ENCODE assay signal across 9 mouse cellular contexts in genomic region chr2:131812480-131813137, GRCm38 (mm10). TPM values are rescaled to one million over a fixed set of nuclear protein-coding genes. Genes with fewer than 3 reads are reported as not detected.
DNase-seq lines count a peak whose midpoint lies in the region; ATAC-seq and TF ChIP-seq lines count a peak whose summit lies in the region.
"Had no signal": no experiment of that assay in that cellular context is flagged by ENCODE, and none has a peak within 500 bp of the region (broad histone marks: within the 10 kb centered on the region; RNA-seq: fewer than 3 reads in every experiment).

No protein-coding gene starts in this region.

- WGBS in limb, embryonic 11.5 days, result 19% methylated on average over 23 of the region's 23 CpGs
- 19% methylated on average over 23 of the region's 23 CpGs for WGBS in midbrain, postnatal 0 days
- 19% methylated on average over 23 of the region's 23 CpGs for WGBS in stomach, postnatal 0 days

- H3K4me1 ChIP-seq in limb, embryonic 11.5 days (ENCODE audit: control insufficient read depth, insufficient read depth, low read length), result 0 out of 2 replicates have a peak, but pooled peaks cover 4% of the 10 kb centered on the region
- H3K4me1 ChIP-seq in midbrain, postnatal 0 days (ENCODE audit: insufficient read depth, low read length), result no peaks in the 10 kb centered on the region
- no peaks in the 10 kb centered on the region for H3K4me1 ChIP-seq in stomach, postnatal 0 days (replicated peaks; ENCODE audit: control insufficient read depth, insufficient read depth)

- H3K4me3 ChIP-seq in limb, embryonic 11.5 days (ENCODE audit: low read depth, low read length), result no peak overlapping the region
- no peak overlapping the region for H3K4me3 ChIP-seq in midbrain, postnatal 0 days (ENCODE audit: low read depth, low read length)
- no peak overlapping the region for H3K4me3 ChIP-seq in stomach, postnatal 0 days (ENCODE audit: low read depth, low read length)
- H3K4me3 ChIP-seq: erythroblast, embryonic 14.5 days had no signal

- H3K27ac ChIP-seq in limb, embryonic 11.5 days (replicated peaks; ENCODE audit: low read depth, low read length), result no peak overlapping the region
- no peak overlapping the region for H3K27ac ChIP-seq in midbrain, postnatal 0 days (ENCODE audit: low read depth, low read length)
- H3K27ac ChIP-seq in stomach, postnatal 0 days (replicated peaks), result no peak overlapping the region

- TF ChIP-seq EP300 in stomach, postnatal 0 days (optimal IDR thresholded peaks at IDR 0.05), result no peak

- TF ChIP-seq CTCF in midbrain, postnatal 0 days (IDR thresholded peaks at IDR 0.05), result peak; percentile 88
- peak; percentile 92 for TF ChIP-seq CTCF in stomach, postnatal 0 days (IDR thresholded peaks at IDR 0.05; ENCODE audit: low read depth)

- no peak overlapping the region for H3K9ac ChIP-seq in limb, embryonic 11.5 days (ENCODE audit: low read length)
- no peak overlapping the region for H3K9ac ChIP-seq in midbrain, postnatal 0 days (replicated peaks; ENCODE audit: low read length, poor library complexity, severe bottlenecking)
- no peak overlapping the region for H3K9ac ChIP-seq in stomach, postnatal 0 days (ENCODE audit: low read length)

- intact Hi-C loops in gastrocnemius, postnatal 36 days (cut with DNase I), result loop anchor here (1.0 to 10.0 kb wide), 3 partner anchors 250 to 388 kb away; partner anchors contain the start of gene Adra1d

- peak; percentile 54 for ATAC-seq in activated CD4-positive, CD25-positive, alpha-beta regulatory T cell, adult 4 months
- 0 out of 2 replicates have a peak, but pooled peaks have one; percentile 57 for ATAC-seq in limb, embryonic 11.5 days (ENCODE audit: insufficient number of reproducible peaks, low FRiP score, low TSS enrichment, low read depth)
- peak; percentile 83 for ATAC-seq in midbrain, postnatal 0 days (ENCODE audit: low FRiP score)
- peak; percentile 86; the same call in 1 of the 2 replicates for ATAC-seq in stomach, postnatal 0 days (ENCODE audit: low FRiP score, low TSS enrichment)

- no peaks in the 10 kb centered on the region for H3K9me3 ChIP-seq in limb, embryonic 11.5 days (ENCODE audit: control insufficient read depth, low read length)
- H3K9me3 ChIP-seq in midbrain, postnatal 0 days (ENCODE audit: low read length), result no peaks in the 10 kb centered on the region
- no peaks in the 10 kb centered on the region for H3K9me3 ChIP-seq in stomach, postnatal 0 days (ENCODE audit: control insufficient read depth, low read length)

- no peak overlapping the region for H3K4me2 ChIP-seq in limb, embryonic 11.5 days (ENCODE audit: low read depth, severe bottlenecking)
- H3K4me2 ChIP-seq in midbrain, postnatal 0 days (ENCODE audit: low read depth, low read length, poor library complexity, severe bottlenecking), result no peak overlapping the region
- no peak overlapping the region for H3K4me2 ChIP-seq in stomach, postnatal 0 days (replicated peaks; ENCODE audit: low read depth)

- H3K36me3 ChIP-seq in limb, embryonic 11.5 days (ENCODE audit: control insufficient read depth, insufficient read depth, low read length), result no peaks in the 10 kb centered on the region
- H3K36me3 ChIP-seq in midbrain, postnatal 0 days (ENCODE audit: insufficient read depth, low read length), result no peaks in the 10 kb centered on the region
- H3K36me3 ChIP-seq in stomach, postnatal 0 days (ENCODE audit: control insufficient read depth, insufficient read depth, low read length), result no peaks in the 10 kb centered on the region

- H3K27me3 ChIP-seq in limb, embryonic 11.5 days (ENCODE audit: control insufficient read depth, insufficient read depth, low read length), result no peaks in the 10 kb centered on the region
- H3K27me3 ChIP-seq in midbrain, postnatal 0 days (ENCODE audit: insufficient read depth, low read length), result no peaks in the 10 kb centered on the region
- no peaks in the 10 kb centered on the region for H3K27me3 ChIP-seq in stomach, postnatal 0 days (ENCODE audit: control insufficient read depth, insufficient read depth, low read length)

- DNase-seq in 3T3-L1 (ENCODE audit: low read depth, low spot score), result peak; percentile 83
- DNase-seq in embryo, embryonic 10 days (ENCODE audit: low spot score), result peak; percentile 58
- DNase-seq in gastrocnemius, postnatal 36 days, result peak; percentile 46 to 55
- peak; percentile 40 for DNase-seq in kidney, adult 11 months
- DNase-seq in limb, embryonic 11.5 days (ENCODE audit: low spot score), result peak; percentile 91
- peak; percentile 88 for DNase-seq in midbrain, postnatal 0 days (ENCODE audit: low spot score)
- peak; percentile 84 for DNase-seq in stomach, postnatal 0 days (ENCODE audit: low spot score)

RNA-seq across cellular contexts. Expression of gene Erv3, which starts 46.9 kb away (rescaled TPM):
- not detected for polyA plus RNA-seq in activated CD4-positive, CD25-positive, alpha-beta regulatory T cell, adult 4 months (2017; shearing (Covaris generic))
- not detected for total RNA-seq in gastrocnemius, postnatal 36 days (2021)
- not detected in 2 replicates for polyA plus RNA-seq in limb, embryonic 11.5 days (2014; fragmentation: Nextera tagmentation; extraction: Ambion mirVana)
- total RNA-seq in midbrain, postnatal 0 days (2014; rRNA removed), result not detected in 2 replicates
- not detected in 2 replicates for polyA plus RNA-seq in midbrain, postnatal 0 days (2015; fragmentation: Nextera tagmentation; extraction: Ambion mirVana)
- polyA plus RNA-seq in stomach, postnatal 0 days (2015; fragmentation: Nextera tagmentation; extraction: Ambion mirVana), result 0.02 TPM in 1 of 2 replicates, not detected in the other
- polyA plus RNA-seq: erythroblast, embryonic 14.5 days had no signal

Comparison
In these comparisons a context has a peak if more than half of its experiments do, and no peak if none do; other contexts are left out.
1. DNase-seq: peak in every context shown above with its lines; median percentile 91 in limb, embryonic 11.5 days; 88 in midbrain, postnatal 0 days; 84 in stomach, postnatal 0 days; 83 in 3T3-L1; 58 in embryo, embryonic 10 days; 50 in gastrocnemius, postnatal 36 days; 40 in kidney, adult 11 months.